Mouse (Mus musculus): Measurements from ENCODE around the gene Cdhr5. TPM values are rescaled to one million over a fixed set of nuclear protein-coding genes. Genes with fewer than 3 reads are reported as not detected.

The Cdhr5 gene
- under 1 TPM in 1 of 2 experiments, not detected in 1; 0.04 TPM for polyA plus RNA-seq (2012; fragmentation: generic; extraction: Trizol)

GRCm38 (mm10) chr7:141276546-141276945 lies at the start of gene Cdhr5:
Gene Cdhr5 (minus strand): TSS chr7:141276786.

GRCm38 (mm10) chr7:141291921-141292582 lies 15.5 kb upstream of the Cdhr5 start, which contains the start of gene Drd4:
Gene Drd4 (plus strand): TSS chr7:141292006.

GRCm38 (mm10) chr7:141278766-141279590 lies 2.4 kb upstream of the Cdhr5 start, which contains the start of gene Sct:
Gene Sct (minus strand): TSS chr7:141279133.

GRCm38 (mm10) chr7:141265739-141266561 lies 10.6 kb downstream of the Cdhr5 start, which contains the start of gene Irf7:
Gene Irf7 (minus strand): TSS chr7:141266481.

GRCm38 (mm10) chr7:141228279-141229067 lies 48.1 kb downstream of the Cdhr5 start, which contains the start of gene Phrf1:
Gene Phrf1 (plus strand): TSS chr7:141228784.

Other genes with a start within 250 kb of the Cdhr5 start
- not detected for gene Gm17387, start 247.7 kb downstream of the Cdhr5 start, polyA plus RNA-seq (2012; fragmentation: generic; extraction: Trizol)
- 1 to 10 TPM; 3.9 to 4.3 TPM for gene B4galnt4, start 215.7 kb downstream of the Cdhr5 start, polyA plus RNA-seq (2012; fragmentation: generic; extraction: Trizol)
- gene Pkp3, start 198.6 kb downstream of the Cdhr5 start, polyA plus RNA-seq (2012; fragmentation: generic; extraction: Trizol), result 1 to 10 TPM; 1.8 to 6.9 TPM
- gene Sigirr, start 176.2 kb downstream of the Cdhr5 start, polyA plus RNA-seq (2012; fragmentation: generic; extraction: Trizol), result 1 to 10 TPM; 3.7 to 6.1 TPM
- gene Ano9, start 159.0 kb downstream of the Cdhr5 start, polyA plus RNA-seq (2012; fragmentation: generic; extraction: Trizol), result not detected
- gene Ptdss2, start 154.4 kb downstream of the Cdhr5 start, polyA plus RNA-seq (2012; fragmentation: generic; extraction: Trizol), result 10 to 100 TPM; 18.4 to 33.3 TPM
- 100 to 1,000 TPM; 241 to 367 TPM for gene Rnh1, start 103.9 kb downstream of the Cdhr5 start, polyA plus RNA-seq (2012; fragmentation: generic; extraction: Trizol)
- 100 to 1,000 TPM; 103 to 394 TPM for gene Hras, start 82.8 kb downstream of the Cdhr5 start, polyA plus RNA-seq (2012; fragmentation: generic; extraction: Trizol)
- gene Lrrc56, start 82.6 kb downstream of the Cdhr5 start, polyA plus RNA-seq (2012; fragmentation: generic; extraction: Trizol), result 1 to 10 TPM; 1.1 to 9.3 TPM
- gene Lmntd2, start 62.7 kb downstream of the Cdhr5 start, polyA plus RNA-seq (2012; fragmentation: generic; extraction: Trizol), result under 1 TPM; 0.01 to 0.06 TPM
- gene Rassf7, start 60.9 kb downstream of the Cdhr5 start, polyA plus RNA-seq (2012; fragmentation: generic; extraction: Trizol), result 10 to 100 TPM; 18.3 to 22.5 TPM
- 10 to 100 TPM; 37.5 to 55.7 TPM for gene Phrf1, start 48.0 kb downstream of the Cdhr5 start, polyA plus RNA-seq (2012; fragmentation: generic; extraction: Trizol)
- gene Irf7, start 10.3 kb downstream of the Cdhr5 start, polyA plus RNA-seq (2012; fragmentation: generic; extraction: Trizol), result 1 to 10 TPM in 1 of 2 experiments, under 1 TPM in 1; 0.70 to 6.4 TPM
- not detected for gene Sct, start 2.3 kb upstream of the Cdhr5 start, polyA plus RNA-seq (2012; fragmentation: generic; extraction: Trizol)
- gene Drd4, start 15.2 kb upstream of the Cdhr5 start, polyA plus RNA-seq (2012; fragmentation: generic; extraction: Trizol), result under 1 TPM in 1 of 2 experiments, not detected in 1; 0.04 TPM
- 10 to 100 TPM; 21.2 to 45.8 TPM for gene Deaf1, start 50.9 kb upstream of the Cdhr5 start, polyA plus RNA-seq (2012; fragmentation: generic; extraction: Trizol)
- gene Tmem80, start 51.0 kb upstream of the Cdhr5 start, polyA plus RNA-seq (2012; fragmentation: generic; extraction: Trizol), result 10 to 100 TPM; 27.0 to 32.8 TPM
- 1 to 10 TPM in 1 of 2 experiments, under 1 TPM in 1; 0.15 to 1.3 TPM for gene Eps8l2, start 62.1 kb upstream of the Cdhr5 start, polyA plus RNA-seq (2012; fragmentation: generic; extraction: Trizol)
- 100 to 1,000 TPM; 168 to 274 TPM for gene Taldo1, start 115.4 kb upstream of the Cdhr5 start, polyA plus RNA-seq (2012; fragmentation: generic; extraction: Trizol)
- 10 to 100 TPM; 19.0 to 44.3 TPM for gene Gatd1, start 137.3 kb upstream of the Cdhr5 start, polyA plus RNA-seq (2012; fragmentation: generic; extraction: Trizol)
- gene Cend1, start 152.7 kb upstream of the Cdhr5 start, polyA plus RNA-seq (2012; fragmentation: generic; extraction: Trizol), result under 1 TPM in 1 of 2 experiments, not detected in 1; 0.02 TPM
- 10 to 100 TPM in 1 of 2 experiments, 1 to 10 TPM in 1; 5.8 to 13.9 TPM for gene Slc25a22, start 161.1 kb upstream of the Cdhr5 start, polyA plus RNA-seq (2012; fragmentation: generic; extraction: Trizol)
- gene Pidd1, start 167.2 kb upstream of the Cdhr5 start, polyA plus RNA-seq (2012; fragmentation: generic; extraction: Trizol), result 1 to 10 TPM; 4.1 to 5.6 TPM
- over 10,000 TPM in 1 of 2 experiments, 1,000 to 10,000 TPM in 1; 3,471 to 11,217 TPM for gene Rplp2, start 170.6 kb upstream of the Cdhr5 start, polyA plus RNA-seq (2012; fragmentation: generic; extraction: Trizol)
- 10 to 100 TPM; 28.5 to 35.1 TPM for gene Pnpla2, start 178.4 kb upstream of the Cdhr5 start, polyA plus RNA-seq (2012; fragmentation: generic; extraction: Trizol)
- 1 to 10 TPM; 5.3 to 8.3 TPM for gene Cracr2b, start 184.3 kb upstream of the Cdhr5 start, polyA plus RNA-seq (2012; fragmentation: generic; extraction: Trizol)
- gene Cd151, start 190.6 kb upstream of the Cdhr5 start, polyA plus RNA-seq (2012; fragmentation: generic; extraction: Trizol), result 100 to 1,000 TPM; 161 to 178 TPM
- 100 to 1,000 TPM in 1 of 2 experiments, 10 to 100 TPM in 1; 73.2 to 208 TPM for gene Polr2l, start 198.3 kb upstream of the Cdhr5 start, polyA plus RNA-seq (2012; fragmentation: generic; extraction: Trizol)
- 100 to 1,000 TPM; 245 to 411 TPM for gene Tspan4, start 198.5 kb upstream of the Cdhr5 start, polyA plus RNA-seq (2012; fragmentation: generic; extraction: Trizol)